Comparison of ENCODE assay signal across 10 mouse cellular contexts in the genomic region with DNA sequence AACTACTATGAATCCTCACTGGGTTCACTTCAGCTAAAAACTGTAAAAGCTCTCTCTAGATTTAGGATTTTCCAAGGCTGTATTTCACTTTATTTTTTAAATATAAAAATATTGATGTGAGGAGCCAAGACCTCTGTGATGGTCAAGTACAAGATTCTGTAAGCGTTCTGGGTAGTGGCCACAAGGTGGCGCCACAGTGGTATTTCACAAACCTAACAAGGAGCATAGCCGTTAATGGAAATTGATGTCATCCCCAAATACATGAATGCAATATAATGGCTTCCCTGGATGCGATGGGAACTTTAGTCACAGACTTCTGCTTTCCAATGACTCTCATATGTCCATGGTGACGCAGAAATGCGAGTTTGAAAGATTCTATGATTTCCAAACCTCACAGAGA.
DNase-seq lines count a peak whose midpoint lies in the region; TF ChIP-seq lines count a peak whose summit lies in the region.
"Had no signal": no experiment of that assay in that cellular context is flagged by ENCODE, and none has a peak within 500 bp of the region (broad histone marks: within the 10 kb centered on the region; RNA-seq: fewer than 3 reads in every experiment).

No protein-coding gene starts in this region.

- peak; percentile 85 for TF ChIP-seq CTCF in gastrocnemius, adult 2 months (IDR thresholded peaks at IDR 0.05)

- no peak overlapping the region for H3K27ac ChIP-seq in gastrocnemius, adult 2 months

- H3K4me3 ChIP-seq in gastrocnemius, adult 2 months, result no peak overlapping the region
- H3K4me3 ChIP-seq: erythroblast, embryonic 14.5 days; lung, embryonic 15.5 days had no signal

- intact Hi-C loops in gastrocnemius, adult 2 months (cut with DNase I), result loop anchor here (1.0 kb wide), 2 partner anchors 97 to 168 kb away; no protein-coding TSS in a partner anchor

- DNase-seq in layer of hippocampus, adult 11-12 months (ENCODE audit: low spot score), result peak; percentile 65
- no peak for DNase-seq in layer of hippocampus, postnatal 36 days
- peak; percentile 41 to 43 for DNase-seq in CD8-positive naive resting alpha-beta T cell, adult 2 months (ENCODE audit: low read depth in 2 of 2, low spot score in 2 of 2)
- peak; percentile 61 for DNase-seq in adrenal gland, adult 2 months
- peak; percentile 72 for DNase-seq in gastrocnemius, adult 2 months
- DNase-seq in large intestine, adult 2 months (ENCODE audit: low read depth, low spot score), result peak; percentile 36
- peak; percentile 59 for DNase-seq in skeletal muscle tissue, adult 2 months (ENCODE audit: low read depth, low spot score)
- no peak for DNase-seq in layer of hippocampus, adult 9-11 months

- WGBS in large intestine, adult 2 months, result 37% methylated on average over 6 of the region's 6 CpGs

Comparison
In these comparisons a context has a peak if more than half of its experiments do, and no peak if none do; other contexts are left out.
1. DNase-seq: peak in layer of hippocampus, adult 11-12 months (single experiment), CD8-positive naive resting alpha-beta T cell, adult 2 months (2 of 2), adrenal gland, adult 2 months (single experiment), gastrocnemius, adult 2 months (single experiment), large intestine, adult 2 months (single experiment) and skeletal muscle tissue, adult 2 months (single experiment); none in layer of hippocampus, postnatal 36 days (0 of 2) and layer of hippocampus, adult 9-11 months (single experiment).